Mouse (Mus musculus): ENCODE measurements at regions not wholly inside any gene's neighbourhood (a gene's known extent, or its start where the extent isn't known, plus 50 kb on each side); places are given as distances from the start of the nearest gene placed in this dataset.

DNA sequence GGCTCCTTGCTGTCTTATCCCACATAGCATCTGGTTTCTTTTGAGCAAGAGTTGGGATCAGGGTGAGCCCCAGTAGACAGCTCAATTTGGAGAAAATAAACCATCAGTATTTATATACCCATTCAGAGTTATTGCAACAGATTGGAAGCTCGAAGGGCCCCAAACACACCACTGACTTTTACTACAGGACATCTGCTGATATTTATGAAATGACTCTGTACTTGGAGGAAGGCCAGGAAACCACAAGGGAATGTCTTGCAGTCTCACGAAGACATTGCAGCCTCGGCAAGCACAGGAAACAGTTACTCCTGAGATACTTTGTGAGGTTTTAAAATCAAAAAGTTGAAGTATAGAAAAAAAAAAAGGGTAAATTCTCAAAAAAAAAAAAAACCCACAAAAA is 375.1 kb upstream of the 4931408C20Rik start:
- 36% methylated on average over 3 of the region's 3 CpGs for WGBS
- no peaks in the 10 kb centered on the region for H3K9me3 ChIP-seq (ENCODE audit: control insufficient read depth, low read length)
- H3K4me3 ChIP-seq (ENCODE audit: low read depth, low read length) = no peak overlapping the region
- no peaks in the 10 kb centered on the region for H3K4me1 ChIP-seq (ENCODE audit: control insufficient read depth, insufficient read depth, low read length)
- no peaks in the 10 kb centered on the region for H3K36me3 ChIP-seq (ENCODE audit: control insufficient read depth, insufficient read depth, low read length)
- ATAC-seq (ENCODE audit: low read depth) (no peak), DNase-seq (ENCODE audit: low spot score) (peak; percentile 38)
- no peak overlapping the region for H3K4me2 ChIP-seq (ENCODE audit: low read depth, low read length)
- H3K9ac ChIP-seq (ENCODE audit: low read depth, low read length) = no peak overlapping the region
- H3K27ac ChIP-seq (replicated peaks; ENCODE audit: low read depth, low read length) = no peak overlapping the region
- H3K27me3 ChIP-seq (replicated peaks; ENCODE audit: control insufficient read depth, insufficient read depth, low read length) = no peaks in the 10 kb centered on the region

Measured in embryonic facial prominence, embryonic 14.5 days (tissue).